Mouse (Mus musculus): Measurements from ENCODE around the gene Foxp1.

Foxp1 gene

DNA sequence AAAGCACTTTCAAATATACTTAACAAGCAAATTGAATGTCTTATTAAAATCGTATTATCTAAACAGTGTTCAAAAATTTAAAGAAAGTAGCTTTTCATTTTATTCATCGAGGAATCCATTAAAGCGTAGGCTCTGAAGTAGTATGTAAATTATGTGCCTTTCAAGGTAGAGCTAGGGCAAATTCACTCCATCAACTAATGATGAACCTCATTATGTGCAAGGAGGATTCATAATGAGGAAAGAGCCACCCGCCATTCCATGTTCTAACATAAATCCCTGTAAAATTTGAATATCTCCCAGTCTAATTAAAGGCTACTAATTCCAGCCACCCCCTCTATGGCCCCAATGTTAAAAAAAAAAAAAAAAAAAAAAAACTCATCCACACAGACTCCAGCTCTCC is 319.7 kb downstream of the Foxp1 start:
- no peak for TF ChIP-seq GATA4 (IDR thresholded peaks at IDR 0.05; ENCODE audit: insufficient replicate concordance, low read length)

DNA sequence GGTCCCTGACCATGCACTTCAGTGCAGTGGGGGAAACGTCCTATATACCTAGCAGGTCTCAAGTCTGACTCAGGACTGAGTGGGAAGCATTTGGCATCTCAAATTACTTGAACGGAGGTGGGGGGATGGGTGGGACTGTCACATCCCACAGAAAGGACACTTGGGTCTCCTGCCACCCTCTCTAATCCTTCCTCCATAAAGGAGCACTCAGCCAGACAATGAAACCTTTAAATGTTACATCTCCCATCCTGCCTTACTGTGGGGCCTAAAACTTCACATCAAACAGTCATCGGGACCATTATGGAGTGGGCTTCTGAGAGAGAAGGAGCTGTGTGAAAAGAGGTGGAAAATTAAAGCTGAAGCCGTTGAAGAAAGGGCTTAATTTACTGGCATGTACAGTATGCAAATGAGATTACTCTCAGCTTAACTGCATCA is 321.2 kb downstream of the Foxp1 start:
- TF ChIP-seq GATA4 (IDR thresholded peaks at IDR 0.05; ENCODE audit: insufficient replicate concordance, low read length) = no peak

DNA sequence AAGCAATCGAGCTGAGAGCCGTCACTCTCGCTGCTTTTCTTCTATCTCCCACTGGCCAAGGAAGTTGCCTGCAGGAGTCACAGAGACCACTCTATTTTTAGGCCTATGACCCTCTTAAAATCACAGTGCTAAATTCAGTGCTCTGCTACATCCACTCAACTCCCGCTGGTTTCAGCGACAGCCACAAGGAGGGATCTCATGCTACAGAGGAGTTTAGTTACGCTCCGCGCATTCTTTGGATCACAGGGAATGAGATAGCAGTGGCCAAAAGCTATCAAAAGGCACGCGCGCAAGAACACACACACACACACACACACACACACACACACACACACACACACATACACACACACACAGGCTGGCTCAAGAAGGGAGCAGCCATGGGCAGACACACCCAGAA is 321.9 kb downstream of the Foxp1 start:
- no peak; the same call in 1 of the 2 replicates for TF ChIP-seq GATA4 (IDR thresholded peaks at IDR 0.05; ENCODE audit: insufficient replicate concordance, low read length)

DNA sequence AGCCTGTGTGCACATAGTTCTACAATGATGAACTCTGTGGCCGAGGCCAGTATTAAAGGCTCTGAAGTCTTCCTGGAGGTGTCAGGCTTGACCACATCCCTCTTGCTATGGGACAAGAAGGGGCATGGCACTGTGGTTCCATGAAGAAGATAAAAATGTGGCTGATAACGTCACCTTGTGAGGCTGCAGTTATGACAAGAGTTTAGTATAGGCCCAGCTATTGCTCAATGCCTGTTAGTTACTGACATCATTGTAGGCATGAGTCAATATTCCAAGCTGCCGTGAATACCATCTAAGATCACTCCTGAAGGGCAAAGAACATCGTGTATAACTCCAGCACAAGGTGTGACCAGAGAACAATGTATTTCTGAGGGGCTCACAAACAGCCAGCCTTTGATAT is 323.2 kb downstream of the Foxp1 start:
- no peak for TF ChIP-seq GATA4 (IDR thresholded peaks at IDR 0.05; ENCODE audit: insufficient replicate concordance, low read length)

DNA sequence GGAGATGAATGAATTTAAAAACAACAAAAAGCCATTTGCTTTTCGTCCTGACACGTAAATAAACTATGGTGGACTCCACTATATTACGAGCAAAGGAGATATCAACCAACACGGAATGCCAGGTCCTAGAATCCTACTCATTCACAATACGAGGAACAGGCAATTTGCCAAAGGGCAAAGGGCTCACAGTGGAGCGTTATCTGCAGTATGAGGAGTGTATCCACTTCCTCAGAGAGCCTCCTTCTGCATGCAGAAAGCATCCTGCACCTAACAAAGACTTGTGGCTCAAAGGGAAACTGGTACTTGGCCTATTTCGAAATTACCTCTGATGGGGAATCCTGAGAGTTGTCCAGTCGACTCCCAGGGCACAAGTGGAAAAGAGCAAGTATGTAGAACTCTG is 328.8 kb downstream of the Foxp1 start:
- TF ChIP-seq GATA4 (IDR thresholded peaks at IDR 0.05; ENCODE audit: insufficient replicate concordance, low read length) = peak; percentile 77; the same call in 1 of the 2 replicates

DNA sequence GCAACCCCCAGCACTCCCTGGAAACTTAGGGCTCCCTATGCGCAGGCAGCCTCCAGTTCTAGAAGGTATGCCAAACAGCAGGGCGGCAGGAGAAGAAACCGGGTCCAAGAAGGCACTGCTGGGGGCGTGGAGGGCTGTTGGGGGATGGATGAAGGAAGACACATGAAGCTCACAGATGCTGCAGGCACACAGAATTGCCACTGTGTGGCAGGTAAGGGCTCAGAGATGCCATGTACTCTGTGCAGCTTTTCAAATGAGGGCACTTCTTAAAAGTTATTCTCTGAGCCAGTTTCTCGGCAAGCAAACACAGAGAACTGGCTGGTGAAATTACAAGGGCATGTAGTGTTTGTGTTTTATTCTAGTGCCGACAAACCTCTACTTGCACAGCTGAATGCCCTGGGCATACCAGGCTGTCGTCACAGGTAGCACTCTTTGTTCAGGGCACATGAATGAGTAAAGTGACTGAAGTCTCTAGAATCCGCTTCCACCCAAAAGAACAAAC is 330.8 kb downstream of the Foxp1 start:
- no peak for TF ChIP-seq GATA4 (IDR thresholded peaks at IDR 0.05; ENCODE audit: insufficient replicate concordance, low read length)

DNA sequence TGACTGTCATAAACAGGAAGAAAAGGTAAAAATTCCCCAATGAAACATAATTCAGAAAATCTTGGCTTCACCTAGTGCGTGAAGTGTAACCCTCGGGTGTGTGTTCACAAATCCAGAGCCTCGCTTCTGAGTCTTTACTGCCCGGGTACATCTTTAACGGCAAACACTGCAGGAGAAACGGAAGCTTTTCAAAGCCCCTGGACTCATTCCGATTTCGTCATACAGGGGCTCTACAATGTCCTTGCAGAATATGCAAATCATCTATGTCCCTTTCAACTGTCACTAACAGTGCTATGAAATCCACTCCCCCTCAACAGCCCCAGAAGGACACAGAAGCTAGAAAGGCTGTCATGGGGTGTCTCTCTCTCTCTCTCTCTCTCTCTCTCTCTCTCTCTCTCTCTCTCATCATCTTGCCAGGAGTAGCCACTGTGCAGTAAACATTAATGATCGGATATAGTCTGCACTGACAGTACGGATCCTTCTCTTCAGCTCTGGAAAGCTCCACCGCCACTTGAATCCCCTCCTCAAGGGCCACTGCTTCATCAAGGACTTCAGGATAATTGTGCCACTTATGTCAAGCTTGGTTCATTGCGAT is 331.4 kb downstream of the Foxp1 start:
- no peak for TF ChIP-seq GATA4 (IDR thresholded peaks at IDR 0.05; ENCODE audit: insufficient replicate concordance, low read length)

DNA sequence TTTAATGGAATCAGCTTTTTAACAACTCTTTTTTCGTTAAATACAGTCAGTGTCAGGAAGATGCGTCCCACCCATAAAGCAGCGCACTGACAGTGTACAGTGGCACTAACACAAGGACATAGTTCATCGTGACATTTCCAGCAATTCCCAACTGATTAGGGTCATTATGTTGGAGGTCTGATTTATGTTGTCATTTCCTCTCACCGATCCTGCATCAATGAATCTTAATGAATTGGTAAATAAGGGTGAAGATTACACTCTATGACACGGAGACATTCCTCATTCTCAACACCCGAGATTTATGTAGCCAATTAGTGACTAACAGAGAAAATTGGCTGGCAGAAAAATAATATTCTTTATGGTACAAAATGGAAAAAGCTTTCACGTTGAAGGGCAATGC is 332.6 kb downstream of the Foxp1 start:
- no peak for TF ChIP-seq GATA4 (IDR thresholded peaks at IDR 0.05; ENCODE audit: insufficient replicate concordance, low read length)

DNA sequence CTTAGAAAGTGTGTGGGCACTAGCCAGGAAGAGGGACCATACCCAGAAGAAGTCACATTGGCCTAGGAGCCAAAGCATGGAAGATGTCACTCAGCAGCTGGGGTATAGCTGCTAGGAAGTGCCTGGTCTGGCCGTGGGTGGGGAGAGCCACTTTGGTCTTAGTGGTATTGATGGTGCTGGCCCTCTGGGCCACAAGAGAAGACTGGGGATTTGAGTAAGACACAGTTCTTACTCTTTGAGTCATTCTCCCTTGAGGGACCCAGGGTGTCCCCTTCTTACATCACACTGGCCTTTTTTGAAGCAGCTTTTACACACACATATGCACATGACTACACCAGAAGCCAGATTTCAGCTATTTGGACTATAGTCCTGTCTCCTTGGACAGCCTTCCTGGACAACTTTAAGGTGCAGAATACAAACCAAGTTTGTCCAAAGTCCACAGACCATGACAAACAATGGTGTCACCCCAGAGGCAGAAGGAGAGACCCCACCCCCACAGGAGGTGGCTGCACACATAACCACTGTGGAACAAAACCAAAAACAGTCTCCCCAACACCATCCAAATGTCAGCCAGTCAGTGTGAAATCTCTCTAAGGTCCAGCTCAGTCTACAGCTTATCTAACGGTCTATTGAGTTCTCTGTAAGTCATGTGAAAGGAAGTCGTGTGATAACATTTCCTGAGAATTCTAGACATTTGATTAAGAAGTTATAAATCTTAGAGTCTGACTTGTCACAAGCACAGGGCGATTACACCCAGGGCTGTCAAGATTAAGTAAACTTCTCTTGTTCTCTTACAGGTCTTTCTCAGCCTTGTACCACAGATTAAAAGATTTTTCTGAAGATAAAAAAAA is 333.9 kb downstream of the Foxp1 start:
- peak; percentile 78 for TF ChIP-seq GATA4 (IDR thresholded peaks at IDR 0.05; ENCODE audit: insufficient replicate concordance, low read length)

DNA sequence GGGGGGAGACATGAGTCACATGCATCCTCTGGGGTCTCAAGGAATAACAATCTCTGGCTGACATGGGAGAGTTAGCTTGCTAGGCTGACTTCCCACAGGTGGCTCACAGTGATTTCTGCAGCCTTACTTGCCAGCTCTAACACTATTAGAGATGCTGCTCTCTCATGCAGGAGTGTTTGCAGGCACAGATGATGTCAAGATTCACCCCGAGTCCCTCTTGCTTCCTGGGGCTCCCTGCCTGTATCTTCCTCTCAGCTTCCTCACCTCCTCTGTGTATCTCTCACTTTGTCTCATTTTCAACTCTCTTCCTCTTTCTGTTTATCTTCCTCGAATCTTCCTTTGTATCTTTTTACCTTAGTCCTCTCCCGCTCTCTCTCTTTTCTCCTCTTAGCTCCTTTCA is 334.6 kb downstream of the Foxp1 start:
- TF ChIP-seq GATA4 (IDR thresholded peaks at IDR 0.05; ENCODE audit: insufficient replicate concordance, low read length) = no peak

DNA sequence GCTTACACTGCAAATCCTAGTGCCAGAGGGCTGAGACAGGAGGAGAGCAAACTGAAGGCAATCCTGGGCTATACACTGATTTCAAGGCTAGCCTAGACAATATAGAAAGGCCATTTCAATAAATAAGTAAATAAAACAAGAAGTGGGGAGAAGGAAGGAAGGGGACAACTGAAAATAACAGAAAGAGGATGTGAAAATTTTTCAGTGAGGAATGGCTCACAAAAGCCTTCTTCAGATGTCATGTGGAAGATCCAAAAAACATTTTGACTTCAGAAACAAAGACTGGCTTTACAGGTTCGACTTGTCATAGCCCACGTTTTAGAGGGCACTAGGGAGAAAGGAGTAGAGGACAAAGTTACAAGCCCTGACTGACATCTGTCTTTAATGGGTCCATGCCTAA is 335.1 kb downstream of the Foxp1 start:
- TF ChIP-seq GATA4 (IDR thresholded peaks at IDR 0.05; ENCODE audit: insufficient replicate concordance, low read length) = no peak

DNA sequence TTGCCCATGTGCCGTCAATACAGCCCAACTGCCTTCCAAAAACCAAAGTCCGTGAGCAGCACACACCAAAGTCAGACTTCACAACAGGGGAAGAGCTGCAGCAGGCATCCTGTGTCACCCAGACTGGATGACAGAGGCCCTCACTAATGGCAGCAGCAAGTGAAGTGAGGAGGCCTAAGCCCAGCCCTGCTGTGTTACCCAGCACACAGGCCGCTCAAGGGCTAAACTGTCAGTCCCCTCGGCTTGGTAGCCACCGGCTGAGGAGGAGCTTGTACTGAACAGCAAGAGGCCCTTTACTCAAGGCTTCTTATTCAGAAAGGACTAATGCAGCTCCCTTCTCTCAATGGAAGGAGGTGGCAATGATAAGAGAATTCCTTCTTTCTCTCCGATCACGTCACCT is 336.0 kb downstream of the Foxp1 start:
- TF ChIP-seq GATA4 (IDR thresholded peaks at IDR 0.05; ENCODE audit: insufficient replicate concordance, low read length) = no peak

DNA sequence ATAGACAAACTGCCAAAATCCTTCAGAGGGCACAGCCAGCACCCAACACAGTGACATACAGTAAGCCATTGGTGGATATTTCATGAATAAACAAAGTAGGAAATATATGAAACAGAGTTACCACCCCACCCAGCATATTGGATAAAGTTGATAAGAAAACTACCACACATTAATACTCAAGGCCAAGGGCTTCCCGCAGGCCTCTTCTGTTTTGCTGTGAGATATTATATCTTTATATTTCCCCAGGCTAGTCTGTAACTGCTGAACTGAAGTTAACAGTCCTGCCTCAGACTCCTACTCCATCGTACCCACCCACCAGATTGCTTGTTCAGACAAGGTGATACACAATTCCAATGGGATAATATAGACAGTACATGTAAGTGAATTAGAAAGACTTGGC is 336.7 kb downstream of the Foxp1 start:
- no peak for TF ChIP-seq GATA4 (IDR thresholded peaks at IDR 0.05; ENCODE audit: insufficient replicate concordance, low read length)

DNA sequence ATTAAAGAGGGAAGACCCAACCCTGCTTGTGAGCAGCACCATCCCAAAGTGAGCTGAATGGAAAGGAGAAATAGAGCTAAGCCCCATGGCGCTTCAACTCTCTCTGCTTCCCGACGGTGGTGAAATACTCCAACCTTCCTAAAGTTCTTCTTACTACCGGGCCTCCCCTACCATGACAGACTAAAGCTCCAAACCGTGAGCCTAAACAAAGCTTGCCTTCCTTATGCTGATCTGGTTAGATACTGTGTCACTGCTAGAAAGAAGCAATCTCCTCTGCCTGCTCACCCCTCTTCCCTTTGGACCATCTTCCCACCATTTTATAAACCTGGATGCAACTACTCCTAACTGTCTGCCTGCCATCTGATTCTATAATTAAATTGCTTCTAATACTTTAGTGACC is 338.5 kb downstream of the Foxp1 start:
- TF ChIP-seq GATA4 (IDR thresholded peaks at IDR 0.05; ENCODE audit: insufficient replicate concordance, low read length) = no peak

DNA sequence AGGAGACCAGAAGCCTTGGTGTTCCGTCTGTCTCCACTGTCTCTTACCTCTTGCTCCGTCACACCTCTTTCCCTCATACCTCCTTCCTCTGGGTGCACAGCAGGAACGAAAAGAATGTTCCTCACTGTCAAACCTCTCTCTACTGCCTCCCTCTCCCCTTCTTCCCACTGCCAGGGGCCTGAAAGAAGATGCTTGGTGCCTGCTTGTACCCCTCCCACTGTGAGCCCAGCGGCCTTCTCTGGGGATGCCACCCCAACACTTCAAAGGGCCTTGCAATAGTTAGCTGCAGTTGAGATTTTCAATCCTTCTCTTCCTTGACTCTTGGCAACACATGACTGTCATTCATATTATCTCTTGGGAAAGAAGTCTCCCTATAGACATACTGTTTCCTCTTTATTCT is 339.7 kb downstream of the Foxp1 start:
- no peak for TF ChIP-seq GATA4 (IDR thresholded peaks at IDR 0.05; ENCODE audit: insufficient replicate concordance, low read length)

DNA sequence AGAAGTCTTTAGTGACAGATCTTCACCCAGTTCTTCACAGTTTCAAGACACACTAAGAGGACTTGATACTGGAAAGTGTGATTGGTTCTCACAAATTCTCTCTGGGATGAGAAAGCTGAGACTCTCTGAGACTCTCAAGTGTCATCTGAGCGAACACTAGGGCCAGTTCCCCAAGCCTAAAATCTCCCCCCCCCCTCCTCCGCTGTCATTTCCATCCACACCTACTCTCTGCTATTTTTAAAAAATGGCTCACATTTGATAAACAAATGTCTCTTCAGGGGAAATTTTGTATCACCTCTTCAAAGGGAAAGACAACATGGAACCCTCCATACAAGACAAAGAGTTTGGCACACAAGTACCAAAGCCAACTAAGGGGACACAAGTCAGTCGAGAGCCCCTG is 346.3 kb downstream of the Foxp1 start:
- TF ChIP-seq GATA4 (IDR thresholded peaks at IDR 0.05; ENCODE audit: insufficient replicate concordance, low read length) = no peak

Data from liver, adult (tissue).